Mouse (Mus musculus): Measurements from ENCODE around the gene Gm21897. TPM values are rescaled to one million over a fixed set of nuclear protein-coding genes. Genes with fewer than 3 reads are reported as not detected.
A peak's percentile ranks its signal among the peaks of the same experiment; 100 is the strongest.
"Not testable (repeated sequence)": the region's sequence is repeated elsewhere in the genome, so short reads cannot be mapped to it uniquely, and the experiment has no call there.

Gm21897 gene
- polyA plus RNA-seq (2015; fragmentation: Nextera tagmentation; extraction: Ambion mirVana), result not detected in 2 replicates

DNA sequence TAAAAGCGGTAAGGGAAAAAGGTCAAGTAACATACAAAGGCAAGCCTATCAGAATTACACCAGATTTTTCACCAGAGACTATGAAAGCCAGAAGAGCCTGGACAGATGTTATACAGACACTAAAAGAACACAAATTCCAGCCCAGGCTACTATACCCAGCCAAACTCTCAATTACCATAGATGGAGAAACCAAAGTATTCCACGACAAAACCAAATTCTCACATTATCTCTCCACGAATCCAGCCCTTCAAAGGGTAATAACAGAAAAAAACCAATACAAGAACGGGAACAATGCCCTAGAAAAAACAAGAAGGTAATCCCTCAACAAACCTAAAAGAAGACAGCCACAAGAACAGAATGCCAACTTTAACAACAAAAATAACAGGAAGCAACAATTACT lies at the start of gene Gm21897:
TSS of gene Gm21897 (plus strand) at position 301 of the 400 bp plus-strand sequence.
- H3K9me3 ChIP-seq (replicated peaks); H3K9ac ChIP-seq; ATAC-seq (replicated peaks; ENCODE audit: insufficient number of reproducible peaks, insufficient read depth, low FRiP score, low read depth); H3K4me2 ChIP-seq; H3K27ac ChIP-seq; H3K4me3 ChIP-seq; H3K4me1 ChIP-seq (replicated peaks); H3K36me3 ChIP-seq; H3K27me3 ChIP-seq: not testable (repeated sequence)
- no CpG with 5 or more reads among the region's 4 CpGs for WGBS

DNA sequence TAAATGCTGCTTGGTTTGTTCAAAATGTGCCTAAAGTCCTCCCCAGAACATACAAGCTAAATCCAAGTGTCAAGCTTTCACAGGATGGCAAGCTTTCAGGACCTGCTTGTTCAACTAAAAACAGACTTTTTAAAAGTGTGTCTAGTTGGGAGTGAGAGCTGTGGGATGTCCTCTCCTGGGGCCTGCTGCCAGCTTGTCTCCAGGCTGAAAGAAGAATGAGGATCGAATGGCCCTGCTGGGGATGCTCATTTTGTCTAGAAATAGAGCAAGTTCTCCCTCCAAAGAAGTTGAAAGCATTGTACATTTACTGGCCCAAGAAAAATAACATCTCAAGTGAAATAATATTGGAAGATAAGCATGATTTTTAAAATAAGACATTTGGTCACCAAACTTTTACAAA lies 45.0 kb upstream of the Gm21897 start:
- Histone ChIP-seq H3K9me3 (replicated peaks) (no peaks in the 10 kb centered on the region), H3K4me1 (replicated peaks) (no peaks in the 10 kb centered on the region), H3K4me3 (no peak overlapping the region), H3K27me3 (no peaks in the 10 kb centered on the region), H3K27ac (no peak overlapping the region), H3K4me2 (no peak overlapping the region), H3K36me3 (no peaks in the 10 kb centered on the region), H3K9ac (no peak overlapping the region)
- ATAC-seq (replicated peaks; ENCODE audit: insufficient number of reproducible peaks, insufficient read depth, low FRiP score, low read depth), result no peak
- 37% methylated on average over 1 of the region's 1 CpGs for WGBS

DNA sequence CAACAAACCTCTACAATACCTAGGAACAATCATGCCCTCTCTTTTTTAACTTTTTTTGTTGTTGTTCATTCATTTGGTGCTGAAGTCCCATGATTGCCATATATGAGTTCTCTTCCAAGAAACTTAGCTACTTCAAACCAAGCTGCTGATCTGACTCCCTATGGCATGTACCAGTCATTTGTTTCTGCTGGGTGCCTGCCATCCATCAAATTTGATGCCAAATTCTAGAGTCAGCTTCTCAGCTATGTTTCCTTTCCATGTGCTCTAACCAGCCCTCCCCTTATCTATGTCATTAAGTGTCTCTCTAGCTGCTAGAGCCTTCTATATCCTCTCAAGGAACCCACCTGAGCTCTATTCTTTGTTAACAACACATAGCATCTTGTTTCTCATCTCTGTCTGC lies 39.8 kb upstream of the Gm21897 start:
- Histone ChIP-seq H3K27ac (no peak overlapping the region), H3K4me1 (replicated peaks) (no peaks in the 10 kb centered on the region), H3K4me3 (no peak overlapping the region), H3K36me3 (no peaks in the 10 kb centered on the region), H3K27me3 (no peaks in the 10 kb centered on the region), H3K9me3 (replicated peaks) (no peaks in the 10 kb centered on the region), H3K9ac (no peak overlapping the region), H3K4me2 (no peak overlapping the region)
- no peak for ATAC-seq (replicated peaks; ENCODE audit: insufficient number of reproducible peaks, insufficient read depth, low FRiP score, low read depth)

DNA sequence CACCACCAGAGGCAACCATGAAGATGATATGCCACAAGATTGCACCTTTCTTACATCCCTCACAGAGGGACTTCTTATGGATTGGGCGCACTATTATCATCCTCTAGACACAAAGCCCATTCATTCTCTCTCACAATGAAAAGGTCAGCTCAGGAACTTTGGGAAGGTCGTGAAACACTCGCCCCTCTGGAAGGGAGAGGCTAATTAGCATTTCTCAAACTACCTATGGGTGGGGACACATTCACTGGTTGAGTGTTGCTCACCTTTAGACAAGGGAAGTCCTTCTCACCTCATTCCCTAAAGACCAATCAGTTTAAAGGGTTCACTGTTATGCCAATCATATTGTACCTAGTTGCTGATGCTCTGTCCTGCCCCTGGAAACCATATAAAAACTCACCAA lies 24.2 kb upstream of the Gm21897 start:
- Histone ChIP-seq H3K9me3 (replicated peaks) (no peaks in the 10 kb centered on the region), H3K4me1 (replicated peaks) (no peaks in the 10 kb centered on the region), H3K4me2 (no peak overlapping the region), H3K9ac (no peak overlapping the region), H3K27me3 (no peaks in the 10 kb centered on the region), H3K27ac (no peak overlapping the region), H3K4me3 (no peak overlapping the region), H3K36me3 (no peaks in the 10 kb centered on the region)
- WGBS, result 68% methylated on average over 3 of the region's 3 CpGs
- no peak for ATAC-seq (replicated peaks; ENCODE audit: insufficient number of reproducible peaks, insufficient read depth, low FRiP score, low read depth)

DNA sequence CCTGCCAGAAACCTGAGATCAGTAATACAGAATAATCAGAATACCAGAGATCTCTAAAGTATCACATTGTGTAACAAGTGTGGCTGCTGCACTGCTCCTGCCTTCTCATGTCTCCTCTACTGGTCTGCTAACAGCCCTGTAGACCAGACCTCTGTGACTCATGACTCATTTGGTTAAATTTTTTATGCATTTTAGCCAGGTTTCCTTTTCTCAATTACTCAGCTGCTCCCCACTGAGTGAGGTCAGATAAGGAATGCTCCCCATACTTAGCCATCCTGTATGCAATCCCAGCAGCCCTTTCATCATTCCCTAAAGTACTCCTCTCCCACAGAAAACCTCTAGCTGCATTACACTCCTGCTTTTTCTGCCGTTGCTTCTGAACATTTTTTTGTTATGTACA lies 23.0 kb upstream of the Gm21897 start:
- ATAC-seq (replicated peaks; ENCODE audit: insufficient number of reproducible peaks, insufficient read depth, low FRiP score, low read depth), result no peak
- Histone ChIP-seq H3K9ac (no peak overlapping the region), H3K27ac (no peak overlapping the region), H3K4me3 (no peak overlapping the region), H3K9me3 (replicated peaks) (no peaks in the 10 kb centered on the region), H3K27me3 (no peaks in the 10 kb centered on the region), H3K36me3 (no peaks in the 10 kb centered on the region), H3K4me2 (no peak overlapping the region), H3K4me1 (replicated peaks) (no peaks in the 10 kb centered on the region)
- 56% methylated on average over 1 of the region's 1 CpGs for WGBS

DNA sequence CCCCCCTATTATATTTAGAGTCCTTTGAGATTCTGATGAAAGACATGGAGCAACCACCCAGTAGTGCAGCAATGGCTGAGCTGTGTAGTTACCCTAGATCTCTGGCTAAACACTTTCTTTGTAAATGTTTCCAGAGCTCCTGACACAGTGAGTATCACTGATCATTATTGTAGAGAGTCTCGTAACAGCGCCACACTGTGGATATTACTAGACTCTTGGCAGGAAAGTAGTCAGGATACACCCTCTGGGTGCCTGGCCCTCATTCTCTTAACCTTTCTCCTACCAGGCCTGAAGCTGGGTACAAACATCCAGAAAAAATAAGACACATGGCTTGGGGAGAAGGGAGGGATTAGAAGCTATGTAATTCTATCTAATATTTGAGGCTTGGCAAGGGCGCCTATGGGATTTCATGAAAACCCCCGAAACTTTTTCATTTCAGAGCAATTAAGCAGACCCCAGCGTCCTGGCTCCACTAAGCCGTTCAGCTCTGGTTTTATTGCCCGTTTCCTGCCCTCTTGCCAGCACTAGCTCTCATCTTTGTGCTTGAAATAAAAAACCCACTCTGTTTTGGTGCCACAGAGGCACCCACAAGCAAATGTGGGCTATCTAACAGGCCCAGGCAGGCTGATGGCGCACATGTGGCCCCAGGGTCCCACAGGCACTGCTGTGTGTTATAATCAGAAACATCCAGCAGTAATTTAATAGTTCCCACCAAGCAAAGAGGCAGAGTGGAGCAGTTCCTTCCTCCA lies 22.2 kb upstream of the Gm21897 start:
- H3K4me2 ChIP-seq, result no peak overlapping the region
- WGBS, result 63% methylated on average over 8 of the region's 8 CpGs
- no peaks in the 10 kb centered on the region for H3K9me3 ChIP-seq (replicated peaks)
- ATAC-seq (replicated peaks; ENCODE audit: insufficient number of reproducible peaks, insufficient read depth, low FRiP score, low read depth), result no peak
- no peak overlapping the region for H3K27ac ChIP-seq
- no peak overlapping the region for H3K9ac ChIP-seq
- no peak overlapping the region for H3K4me3 ChIP-seq
- H3K36me3 ChIP-seq, result no peaks in the 10 kb centered on the region
- H3K4me1 ChIP-seq (replicated peaks), result no peaks in the 10 kb centered on the region
- no peaks in the 10 kb centered on the region for H3K27me3 ChIP-seq

DNA sequence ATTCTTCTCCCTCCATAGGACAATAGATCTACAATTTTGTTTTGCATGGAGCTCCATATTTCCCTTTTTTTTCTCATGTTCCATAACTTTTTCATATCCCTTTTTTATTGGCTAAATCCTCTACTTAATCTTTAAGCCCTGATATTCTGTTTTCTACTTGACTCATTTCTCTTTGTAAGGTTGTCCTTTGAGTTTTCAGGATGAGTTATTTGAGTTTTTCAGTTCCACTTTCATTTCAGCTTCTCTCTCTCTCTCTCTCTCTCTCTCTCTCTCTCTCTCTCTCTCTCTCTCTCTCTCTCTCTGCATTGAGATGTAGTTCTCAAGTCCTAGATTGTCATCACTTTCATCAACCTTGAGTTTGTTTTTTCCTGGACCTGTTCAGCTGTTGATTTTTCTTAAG lies 17.3 kb downstream of the Gm21897 start:
- no peaks in the 10 kb centered on the region for H3K27me3 ChIP-seq
- H3K27ac ChIP-seq, result no peak overlapping the region
- no peak overlapping the region for H3K4me2 ChIP-seq
- no peak overlapping the region for H3K4me3 ChIP-seq
- H3K9me3 ChIP-seq (replicated peaks), result no peaks in the 10 kb centered on the region
- H3K9ac ChIP-seq, result no peak overlapping the region
- H3K4me1 ChIP-seq (replicated peaks), result no peaks in the 10 kb centered on the region
- H3K36me3 ChIP-seq, result no peaks in the 10 kb centered on the region
- ATAC-seq (replicated peaks; ENCODE audit: insufficient number of reproducible peaks, insufficient read depth, low FRiP score, low read depth), result no peak

DNA sequence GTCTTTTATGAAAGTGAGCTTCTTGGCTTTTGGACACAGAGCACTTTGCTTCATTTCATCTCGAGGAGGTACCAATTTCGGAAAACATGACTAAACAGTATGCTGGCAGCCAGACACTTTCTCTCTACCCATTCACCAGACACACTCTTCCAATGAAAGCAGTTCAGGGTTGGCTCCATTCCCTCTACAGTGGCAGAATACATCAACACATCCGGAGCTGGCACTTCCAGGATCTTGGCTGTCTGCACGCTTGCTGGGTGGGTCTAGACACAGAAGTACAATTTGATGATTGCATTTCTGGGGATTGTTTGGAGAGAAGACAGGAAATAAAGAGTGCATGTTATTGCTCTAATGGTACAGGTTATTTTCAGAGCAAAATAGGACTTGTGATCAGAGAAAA lies 21.8 kb downstream of the Gm21897 start:
- ATAC-seq (replicated peaks; ENCODE audit: insufficient number of reproducible peaks, insufficient read depth, low FRiP score, low read depth), result no peak
- Histone ChIP-seq H3K27ac (no peak overlapping the region), H3K4me3 (no peak overlapping the region), H3K9me3 (replicated peaks) (no peaks in the 10 kb centered on the region), H3K4me2 (no peak overlapping the region), H3K4me1 (replicated peaks) (no peaks in the 10 kb centered on the region), H3K9ac (no peak overlapping the region), H3K36me3 (no peaks in the 10 kb centered on the region), H3K27me3 (no peaks in the 10 kb centered on the region)
- 61% methylated on average over 4 of the region's 4 CpGs for WGBS

DNA sequence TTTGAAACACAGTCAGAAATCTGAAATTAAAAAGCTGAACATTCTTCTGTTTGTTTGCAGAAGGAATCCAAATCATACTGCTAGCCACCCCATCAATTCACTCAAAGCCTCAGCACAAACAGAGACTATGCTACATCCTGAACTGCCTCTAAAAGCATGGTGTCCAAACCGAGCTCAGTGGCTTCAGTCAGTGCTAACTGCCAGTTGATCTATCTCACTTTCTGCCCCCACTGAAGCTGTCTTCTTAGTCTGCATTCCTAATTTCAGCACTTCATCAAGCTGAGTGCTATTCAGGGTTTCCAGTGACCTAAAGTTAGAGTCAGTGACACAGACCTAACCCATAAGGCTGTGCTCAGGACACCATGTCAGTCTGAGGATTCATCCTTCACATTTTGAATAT lies 28.8 kb downstream of the Gm21897 start:
- Histone ChIP-seq H3K9me3 (replicated peaks) (no peaks in the 10 kb centered on the region), H3K4me2 (no peak overlapping the region), H3K27me3 (no peaks in the 10 kb centered on the region), H3K4me1 (replicated peaks) (no peaks in the 10 kb centered on the region), H3K36me3 (no peaks in the 10 kb centered on the region), H3K9ac (no peak overlapping the region), H3K27ac (no peak overlapping the region), H3K4me3 (no peak overlapping the region)
- ATAC-seq (replicated peaks; ENCODE audit: insufficient number of reproducible peaks, insufficient read depth, low FRiP score, low read depth), result no peak
- 44% methylated on average over 1 of the region's 1 CpGs for WGBS

DNA sequence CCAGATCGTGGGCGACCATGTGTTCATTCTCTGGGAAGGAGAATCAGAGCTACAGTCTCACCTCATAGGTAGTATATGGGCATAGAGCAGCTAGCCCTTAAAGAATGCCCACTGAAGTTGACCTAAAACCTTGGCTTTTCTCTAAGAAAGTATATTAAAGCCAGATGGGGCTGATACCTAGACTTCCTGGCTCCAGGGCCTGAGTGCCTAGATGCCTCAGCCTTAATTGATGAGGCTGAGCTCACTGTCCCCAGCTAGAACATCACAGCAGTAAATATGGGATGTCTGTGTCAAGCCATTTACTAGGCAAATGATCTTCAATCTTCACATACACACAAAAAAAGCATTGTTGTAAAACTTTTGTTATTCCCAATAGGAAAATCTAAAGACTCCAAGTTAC lies 32.1 kb downstream of the Gm21897 start:
- ATAC-seq (replicated peaks; ENCODE audit: insufficient number of reproducible peaks, insufficient read depth, low FRiP score, low read depth), result no peak
- Histone ChIP-seq H3K4me3 (no peak overlapping the region), H3K36me3 (no peaks in the 10 kb centered on the region), H3K4me1 (replicated peaks) (no peaks in the 10 kb centered on the region), H3K9me3 (replicated peaks) (no peaks in the 10 kb centered on the region), H3K27ac (no peak overlapping the region), H3K9ac (no peak overlapping the region), H3K4me2 (no peak overlapping the region), H3K27me3 (no peaks in the 10 kb centered on the region)
- 70% methylated on average over 2 of the region's 2 CpGs for WGBS

DNA sequence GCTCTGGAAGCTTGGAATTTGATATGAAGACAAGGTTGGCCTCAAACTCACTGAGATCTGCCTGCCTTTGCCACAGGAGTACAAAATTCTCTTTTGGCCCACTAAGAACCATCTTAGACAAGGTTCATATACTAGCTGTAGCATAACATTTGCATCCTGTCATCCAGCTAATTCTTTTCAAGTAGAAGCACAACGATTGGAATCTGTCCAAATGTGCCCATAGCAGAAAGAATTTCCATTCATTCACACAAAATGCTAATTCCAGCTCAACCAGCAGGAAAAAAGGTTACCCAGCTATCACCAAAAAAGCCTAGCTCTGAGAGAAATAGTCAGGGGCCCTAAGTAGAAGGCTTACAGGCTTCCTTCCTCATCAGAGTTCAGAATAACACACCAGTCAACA lies 34.0 kb downstream of the Gm21897 start:
- 0 out of 2 replicates have a peak, but pooled peaks cover 2% of the 10 kb centered on the region for H3K4me1 ChIP-seq (replicated peaks)
- WGBS, result 49% methylated on average over 1 of the region's 1 CpGs
- no peak for ATAC-seq (replicated peaks; ENCODE audit: insufficient number of reproducible peaks, insufficient read depth, low FRiP score, low read depth)
- no peak overlapping the region for H3K4me2 ChIP-seq
- H3K9me3 ChIP-seq (replicated peaks), result no peaks in the 10 kb centered on the region
- no peaks in the 10 kb centered on the region for H3K36me3 ChIP-seq
- H3K27me3 ChIP-seq, result no peaks in the 10 kb centered on the region
- H3K27ac ChIP-seq, result no peak overlapping the region
- no peak overlapping the region for H3K9ac ChIP-seq
- H3K4me3 ChIP-seq, result no peak overlapping the region

DNA sequence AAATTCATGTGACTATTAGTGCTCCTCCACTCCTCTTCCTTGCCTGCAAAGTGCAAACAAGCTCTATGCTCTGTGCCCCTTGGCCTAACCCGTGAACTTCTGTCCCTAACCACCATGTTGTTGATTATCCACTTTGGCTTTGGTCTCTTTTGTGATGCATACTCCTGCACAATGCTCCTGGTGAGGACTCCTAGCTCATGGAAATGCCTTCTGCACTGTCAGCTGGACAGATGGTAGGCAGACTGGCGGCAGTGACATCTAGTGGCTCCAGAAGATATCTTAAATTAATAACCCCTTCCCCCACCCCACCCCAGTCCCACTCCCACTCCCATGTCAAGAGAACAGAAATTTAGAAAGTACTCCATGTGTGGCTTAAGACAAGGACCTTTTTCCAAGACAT lies 35.1 kb downstream of the Gm21897 start:
- Histone ChIP-seq H3K9me3 (replicated peaks) (no peaks in the 10 kb centered on the region), H3K27ac (no peak overlapping the region), H3K36me3 (no peaks in the 10 kb centered on the region), H3K9ac (no peak overlapping the region), H3K4me1 (replicated peaks) (0 out of 2 replicates have a peak, but pooled peaks cover 2% of the 10 kb centered on the region), H3K4me2 (no peak overlapping the region), H3K4me3 (no peak overlapping the region), H3K27me3 (no peaks in the 10 kb centered on the region)
- 63% methylated on average over 2 of the region's 2 CpGs for WGBS
- 0 out of 2 replicates have a peak, but pooled peaks have one; percentile 18 for ATAC-seq (replicated peaks; ENCODE audit: insufficient number of reproducible peaks, insufficient read depth, low FRiP score, low read depth)

All from heart, embryonic 15.5 days (tissue).